Mouse (Mus musculus): ENCODE data around the gene Gpr137c. TPM values are rescaled to one million over a fixed set of nuclear protein-coding genes. Genes with fewer than 3 reads are reported as not detected.

Gpr137c gene
- 12.8 and 13.8 TPM in 2 replicates for polyA plus RNA-seq (2015; fragmentation: Nextera tagmentation; extraction: Ambion mirVana)

- under 1% methylated on average over 71 of the region's 86 CpGs for WGBS
- H3K36me3 ChIP-seq, result no peaks in the 10 kb centered on the region
- H3K4me1 ChIP-seq, result peaks cover 18% of the 10 kb centered on the region
Measured at GRCm38 (mm10) chr14:45219281-45220089, at the start of gene Gpr137c. TSS of gene Gpr137c (plus strand) at chr14:45219717.

GRCm38 (mm10) chr14:45172260-45172659, 47.3 kb upstream of the Gpr137c start:
- H3K9me3 ChIP-seq, result no peaks in the 10 kb centered on the region
- no peaks in the 10 kb centered on the region for H3K27me3 ChIP-seq
- H3K4me3 ChIP-seq, result no peak overlapping the region
- H3K36me3 ChIP-seq, result no peaks in the 10 kb centered on the region
- H3K4me2 ChIP-seq (replicated peaks), result no peak overlapping the region
- H3K27ac ChIP-seq (replicated peaks), result no peak overlapping the region
- no peak overlapping the region for H3K9ac ChIP-seq (replicated peaks)
- no peaks in the 10 kb centered on the region for H3K4me1 ChIP-seq
- WGBS, result 97% methylated on average over 5 of the region's 5 CpGs
- no peak for ATAC-seq (replicated peaks)

More at GRCm38 (mm10) chr14:45219281-45220089, at the start of gene Gpr137c:
- ATAC-seq (replicated peaks), result peak; percentile 99
- Histone ChIP-seq H3K27ac (replicated peaks) (peak within 1 kb of the TSS; percentile 98), H3K4me2 (replicated peaks) (peak within 1 kb of the TSS; percentile 63), H3K9me3 (no peaks in the 10 kb centered on the region), H3K27me3 (no peaks in the 10 kb centered on the region), H3K9ac (replicated peaks) (peak within 1 kb of the TSS; percentile 99), H3K4me3 (peak within 1 kb of the TSS; percentile 86)

GRCm38 (mm10) chr14:45175012-45175740, 44.3 kb upstream of the Gpr137c start:
- Histone ChIP-seq H3K27me3 (no peaks in the 10 kb centered on the region), H3K4me3 (no peak overlapping the region), H3K4me1 (no peaks in the 10 kb centered on the region), H3K9ac (replicated peaks) (no peak overlapping the region), H3K27ac (replicated peaks) (no peak overlapping the region), H3K36me3 (no peaks in the 10 kb centered on the region), H3K4me2 (replicated peaks) (no peak overlapping the region), H3K9me3 (no peaks in the 10 kb centered on the region)
- no peak for ATAC-seq (replicated peaks)
- 76% methylated on average over 14 of the region's 14 CpGs for WGBS

GRCm38 (mm10) chr14:45179186-45179585, 40.3 kb upstream of the Gpr137c start:
- whole genome bisulfite sequencing, result 70% methylated on average over 2 of the region's 2 CpGs
- Histone ChIP-seq H3K9ac (replicated peaks) (no peak overlapping the region), H3K9me3 (no peaks in the 10 kb centered on the region), H3K4me1 (no peaks in the 10 kb centered on the region), H3K4me2 (replicated peaks) (no peak overlapping the region), H3K27me3 (no peaks in the 10 kb centered on the region), H3K36me3 (peaks cover 5% of the 10 kb centered on the region), H3K4me3 (no peak overlapping the region), H3K27ac (replicated peaks) (no peak overlapping the region)
- no peak for ATAC-seq (replicated peaks)

GRCm38 (mm10) chr14:45179606-45180005, 39.9 kb upstream of the Gpr137c start:
- H3K9me3 ChIP-seq, result no peaks in the 10 kb centered on the region
- peaks cover 5% of the 10 kb centered on the region for H3K36me3 ChIP-seq
- H3K4me1 ChIP-seq, result no peaks in the 10 kb centered on the region
- no peak overlapping the region for H3K4me3 ChIP-seq
- H3K27ac ChIP-seq (replicated peaks), result no peak overlapping the region
- no peak overlapping the region for H3K9ac ChIP-seq (replicated peaks)
- H3K4me2 ChIP-seq (replicated peaks), result no peak overlapping the region
- ATAC-seq (replicated peaks), result no peak
- WGBS, result 96% methylated on average over 2 of the region's 2 CpGs
- no peaks in the 10 kb centered on the region for H3K27me3 ChIP-seq

GRCm38 (mm10) chr14:45181611-45182010, 37.9 kb upstream of the Gpr137c start:
- Histone ChIP-seq H3K27ac (replicated peaks) (no peak overlapping the region), H3K9me3 (no peaks in the 10 kb centered on the region)
- WGBS, result 91% methylated on average over 4 of the region's 4 CpGs

GRCm38 (mm10) chr14:45190999-45191398, 28.5 kb upstream of the Gpr137c start:
- 73% methylated on average over 2 of the region's 2 CpGs for WGBS
- Histone ChIP-seq H3K4me3 (no peak overlapping the region), H3K9ac (replicated peaks) (no peak overlapping the region), H3K4me1 (no peaks in the 10 kb centered on the region), H3K4me2 (replicated peaks) (no peak overlapping the region), H3K9me3 (0 out of 2 replicates have a peak, but pooled peaks cover 4% of the 10 kb centered on the region), H3K27ac (replicated peaks) (no peak overlapping the region), H3K36me3 (peaks cover 4% of the 10 kb centered on the region; the same call in 1 of the 2 replicates), H3K27me3 (no peaks in the 10 kb centered on the region)
- no peak for ATAC-seq (replicated peaks)

More at GRCm38 (mm10) chr14:45181611-45182010, 37.9 kb upstream of the Gpr137c start:
- Histone ChIP-seq H3K36me3 (peaks cover 5% of the 10 kb centered on the region), H3K4me1 (no peaks in the 10 kb centered on the region), H3K27me3 (no peaks in the 10 kb centered on the region), H3K4me2 (replicated peaks) (no peak overlapping the region), H3K4me3 (no peak overlapping the region), H3K9ac (replicated peaks) (no peak overlapping the region)
- ATAC-seq (replicated peaks), result no peak

- no peaks in the 10 kb centered on the region for H3K27me3 ChIP-seq
- no peak overlapping the region for H3K4me2 ChIP-seq (replicated peaks)
- no peaks in the 10 kb centered on the region for H3K9me3 ChIP-seq
- no peaks in the 10 kb centered on the region for H3K4me1 ChIP-seq
- no peak for ATAC-seq (replicated peaks)
- H3K4me3 ChIP-seq, result no peak overlapping the region
- peaks cover 18% of the 10 kb centered on the region; the same call in 1 of the 2 replicates for H3K36me3 ChIP-seq
- no peak overlapping the region for H3K27ac ChIP-seq (replicated peaks)
- no peak overlapping the region for H3K9ac ChIP-seq (replicated peaks)
Measured at GRCm38 (mm10) chr14:45200607-45201006, 18.9 kb upstream of the Gpr137c start.

- 60% methylated on average over 4 of the region's 4 CpGs for WGBS
- no peak overlapping the region for H3K4me3 ChIP-seq
- H3K27ac ChIP-seq (replicated peaks), result no peak overlapping the region
- no peak overlapping the region for H3K9ac ChIP-seq (replicated peaks)
- H3K9me3 ChIP-seq, result no peaks in the 10 kb centered on the region
- no peaks in the 10 kb centered on the region for H3K27me3 ChIP-seq
- peaks cover 21% of the 10 kb centered on the region for H3K36me3 ChIP-seq
- no peaks in the 10 kb centered on the region for H3K4me1 ChIP-seq
- ATAC-seq (replicated peaks), result no peak
- H3K4me2 ChIP-seq (replicated peaks), result no peak overlapping the region
Measured at GRCm38 (mm10) chr14:45210683-45211082, 8.8 kb upstream of the Gpr137c start.

- Histone ChIP-seq H3K4me1 (no peaks in the 10 kb centered on the region), H3K9ac (replicated peaks) (no peak overlapping the region), H3K4me2 (replicated peaks) (no peak overlapping the region), H3K27me3 (no peaks in the 10 kb centered on the region), H3K36me3 (peaks cover 19% of the 10 kb centered on the region), H3K27ac (replicated peaks) (no peak overlapping the region), H3K4me3 (no peak overlapping the region), H3K9me3 (no peaks in the 10 kb centered on the region)
- ATAC-seq (replicated peaks), result no peak
- 87% methylated on average over 1 of the region's 1 CpGs for WGBS
Measured at GRCm38 (mm10) chr14:45211431-45211830, 8.1 kb upstream of the Gpr137c start.

GRCm38 (mm10) chr14:45216711-45217340, 2.7 kb upstream of the Gpr137c start:
- WGBS, result 93% methylated on average over 9 of the region's 9 CpGs
- Histone ChIP-seq H3K36me3 (0 out of 2 replicates have a peak, but pooled peaks cover 2% of the 10 kb centered on the region), H3K9me3 (no peaks in the 10 kb centered on the region), H3K27ac (replicated peaks) (no peak overlapping the region), H3K9ac (replicated peaks) (no peak overlapping the region), H3K4me3 (no peak overlapping the region), H3K4me1 (peaks cover 13% of the 10 kb centered on the region), H3K27me3 (no peaks in the 10 kb centered on the region), H3K4me2 (replicated peaks) (no peak overlapping the region)
- ATAC-seq (replicated peaks), result no peak

GRCm38 (mm10) chr14:45217693-45218092, 1.8 kb upstream of the Gpr137c start:
- no peaks in the 10 kb centered on the region for H3K9me3 ChIP-seq
- H3K36me3 ChIP-seq, result 0 out of 2 replicates have a peak, but pooled peaks cover 2% of the 10 kb centered on the region
- no peak overlapping the region for H3K27ac ChIP-seq (replicated peaks)
- ATAC-seq (replicated peaks), result no peak
- no peaks in the 10 kb centered on the region for H3K27me3 ChIP-seq
- H3K4me2 ChIP-seq (replicated peaks), result peak overlapping the region; percentile 61
- H3K9ac ChIP-seq (replicated peaks), result no peak overlapping the region
- peaks cover 17% of the 10 kb centered on the region for H3K4me1 ChIP-seq
- H3K4me3 ChIP-seq, result peak overlapping the region; percentile 86
- WGBS, result 90% methylated on average over 4 of the region's 4 CpGs
